Mouse (Mus musculus): Measurements from ENCODE around the gene Paqr8. TPM values are rescaled to one million over a fixed set of nuclear protein-coding genes. Genes with fewer than 3 reads are reported as not detected.

Gene Paqr8
- polyA plus RNA-seq, 1 experiment from 2014 or later, result 5.7 TPM

- no peak for ATAC-seq (ENCODE audit: insufficient number of reproducible peaks, low FRiP score, low TSS enrichment, low read depth)
- Histone ChIP-seq H3K4me1 (no peaks in the 10 kb centered on the region), H3K27me3 (no peaks in the 10 kb centered on the region), H3K36me3 (no peaks in the 10 kb centered on the region), H3K27ac (no peak overlapping the region), H3K9ac (no peak overlapping the region), H3K9me3 (no peaks in the 10 kb centered on the region), H3K4me2 (no peak overlapping the region), H3K4me3 (no peak overlapping the region)
- WGBS, result 88% methylated on average over 6 of the region's 6 CpGs
Observed at GRCm38 (mm10) chr1:20981764-20982163, 91.4 kb downstream of the Paqr8 start.

- no peak for ATAC-seq (ENCODE audit: insufficient number of reproducible peaks, low FRiP score, low TSS enrichment, low read depth)
- H3K4me2 ChIP-seq, result no peak overlapping the region
- no peaks in the 10 kb centered on the region for H3K9me3 ChIP-seq
- H3K27ac ChIP-seq, result no peak overlapping the region
- no peak overlapping the region for H3K9ac ChIP-seq
- WGBS, result 61% methylated on average over 2 of the region's 2 CpGs
- no peaks in the 10 kb centered on the region for H3K4me1 ChIP-seq
- no peaks in the 10 kb centered on the region for H3K36me3 ChIP-seq
- H3K27me3 ChIP-seq, result no peaks in the 10 kb centered on the region
- no peak overlapping the region for H3K4me3 ChIP-seq
Observed at GRCm38 (mm10) chr1:20984103-20984502, 93.7 kb downstream of the Paqr8 start.

GRCm38 (mm10) chr1:20984582-20984981 lies 94.2 kb downstream of the Paqr8 start:
- Histone ChIP-seq H3K36me3 (no peaks in the 10 kb centered on the region), H3K4me3 (no peak overlapping the region), H3K9me3 (no peaks in the 10 kb centered on the region), H3K27ac (no peak overlapping the region), H3K4me2 (no peak overlapping the region), H3K9ac (no peak overlapping the region), H3K27me3 (no peaks in the 10 kb centered on the region), H3K4me1 (no peaks in the 10 kb centered on the region)
- ATAC-seq (ENCODE audit: insufficient number of reproducible peaks, low FRiP score, low TSS enrichment, low read depth), result no peak
- 80% methylated on average over 4 of the region's 4 CpGs for WGBS

- Histone ChIP-seq H3K36me3 (no peaks in the 10 kb centered on the region), H3K9me3 (no peaks in the 10 kb centered on the region), H3K27me3 (no peaks in the 10 kb centered on the region), H3K9ac (no peak overlapping the region), H3K4me2 (no peak overlapping the region), H3K4me1 (no peaks in the 10 kb centered on the region), H3K27ac (no peak overlapping the region), H3K4me3 (no peak overlapping the region)
- WGBS, result 69% methylated on average over 10 of the region's 10 CpGs
- no peak for ATAC-seq (ENCODE audit: insufficient number of reproducible peaks, low FRiP score, low TSS enrichment, low read depth)
Observed at GRCm38 (mm10) chr1:20986378-20987056, 96.1 kb downstream of the Paqr8 start.

Other genes starting within 250 kb of the Paqr8 start
- gene Il17a, start 159.7 kb upstream of the Paqr8 start, polyA plus RNA-seq (2015; fragmentation: Nextera tagmentation; extraction: Ambion mirVana), result not detected in 2 replicates
- 0.37 TPM in 1 of 2 replicates, not detected in the other for gene Il17f, start 100.0 kb upstream of the Paqr8 start, polyA plus RNA-seq (2015; fragmentation: Nextera tagmentation; extraction: Ambion mirVana)
- 115 and 118 TPM in 2 replicates for gene Mcm3, start 70.3 kb upstream of the Paqr8 start, polyA plus RNA-seq (2015; fragmentation: Nextera tagmentation; extraction: Ambion mirVana)
- gene Efhc1, start 61.0 kb downstream of the Paqr8 start, polyA plus RNA-seq (2015; fragmentation: Nextera tagmentation; extraction: Ambion mirVana), result 2.9 and 3.4 TPM in 2 replicates
- 10.9 and 11.5 TPM in 2 replicates for gene Tram2, start 188.6 kb downstream of the Paqr8 start, polyA plus RNA-seq (2015; fragmentation: Nextera tagmentation; extraction: Ambion mirVana)